Mouse (Mus musculus): ENCODE results near the gene Zbtb32. TPM values are rescaled to one million over a fixed set of nuclear protein-coding genes. Genes with fewer than 3 reads are reported as not detected.

The Zbtb32 gene
- total and polyA plus RNA-seq, 3 experiments, result 173 to 183 (median 178) TPM

GRCm38 (mm10) chr7:30544327-30544726, 54.4 kb downstream of the Zbtb32 start:
- H3K27me3 ChIP-seq (replicated peaks), result no peaks in the 10 kb centered on the region
- no peaks in the 10 kb centered on the region for H3K9me3 ChIP-seq (replicated peaks; ENCODE audit: low read length)
- peaks cover 22 to 68% of the 10 kb centered on the region in 2 experiments for H3K36me3 ChIP-seq (replicated peaks in 1 of 2; ENCODE audit: control insufficient read depth in 1 of 2, insufficient read depth in 1 of 2, low read length in 1 of 2)
- no peak overlapping the region for H3K4me2 ChIP-seq (ENCODE audit: insufficient read depth, low read depth, poor library complexity, severe bottlenecking)
- in situ Hi-C loops (cut with MboI; ENCODE audit: low pct_ligation_motif_present, low pct_unique_long_range_greater_than_20kb, low sequenced_read_pairs) (no loop called here), dilution Hi-C loops (cut with MboI; ENCODE audit: extremely low pct_ligation_motif_present, extremely low pct_unique_long_range_greater_than_20kb, low sequenced_read_pairs) (no loop called here)
- no peak overlapping the region for H3K27ac ChIP-seq (ENCODE audit: insufficient read depth, low read depth)
- H3K4me3 ChIP-seq (replicated peaks in 1 of 3; ENCODE audit: low read depth in 2 of 3, low read length in 2 of 3, poor library complexity in 1 of 3), result no peak overlapping the region
- DNase-seq (ENCODE audit: extremely low read depth), result no peak
- no peaks in the 10 kb centered on the region for H3K4me1 ChIP-seq (ENCODE audit: control insufficient read depth in 1 of 2, insufficient read depth in 2 of 2)
- no peaks in the 10 kb centered on the region for H3K79me2 ChIP-seq (replicated peaks; ENCODE audit: control insufficient read depth, extremely low read depth, insufficient read depth, poor library complexity, severe bottlenecking)
- no peak overlapping the region for H3K9ac ChIP-seq (ENCODE audit: insufficient read depth, low read depth)
- TF ChIP-seq MAFK (IDR thresholded peaks at IDR 0.05; ENCODE audit: insufficient replicate concordance, low read length) (no peak), GABPA (IDR thresholded peaks at IDR 0.05; ENCODE audit: insufficient replicate concordance, low read depth, low read length) (no peak), ZNF384 (IDR thresholded peaks at IDR 0.05; ENCODE audit: low read depth, low read length) (no peak), MXI1 (IDR thresholded peaks at IDR 0.05; ENCODE audit: low read depth, low read length) (no peak), ZKSCAN1 (IDR thresholded peaks at IDR 0.05; ENCODE audit: borderline replicate concordance, low read depth, low read length) (no peak), ZMIZ1 (IDR thresholded peaks at IDR 0.05; ENCODE audit: low read depth, low read length) (no peak), JUND (conservative IDR thresholded peaks at IDR 0.05; ENCODE audit: low read depth, low read length) (no peak), PAX5 (IDR thresholded peaks at IDR 0.05; ENCODE audit: low read length) (no peak), POLR2A (IDR thresholded peaks at IDR 0.05; ENCODE audit: low read depth, low read length) (no peak), USF2 (conservative IDR thresholded peaks at IDR 0.05; ENCODE audit: low read depth, low read length) (no peak)

- dilution Hi-C loops (cut with MboI; ENCODE audit: extremely low pct_ligation_motif_present, extremely low pct_unique_long_range_greater_than_20kb, low sequenced_read_pairs), result no loop called here
- Histone ChIP-seq H3K36me3 (replicated peaks in 1 of 2; ENCODE audit: control insufficient read depth in 1 of 2, insufficient read depth in 1 of 2, low read length in 1 of 2) (peaks cover 17 to 58% of the 10 kb centered on the region in 2 experiments), H3K27ac (ENCODE audit: insufficient read depth, low read depth) (no peak overlapping the region), H3K9ac (ENCODE audit: insufficient read depth, low read depth) (no peak overlapping the region), H3K4me2 (ENCODE audit: insufficient read depth, low read depth, poor library complexity, severe bottlenecking) (no peak overlapping the region), H3K27me3 (replicated peaks) (no peaks in the 10 kb centered on the region), H3K4me3 (replicated peaks in 1 of 3; ENCODE audit: low read depth in 2 of 3, low read length in 2 of 3, poor library complexity in 1 of 3) (no peak overlapping the region), H3K79me2 (replicated peaks; ENCODE audit: control insufficient read depth, extremely low read depth, insufficient read depth, poor library complexity, severe bottlenecking) (no peaks in the 10 kb centered on the region), H3K4me1 (ENCODE audit: control insufficient read depth in 1 of 2, insufficient read depth in 2 of 2) (peaks cover 0 to 4% of the 10 kb centered on the region in 2 experiments; a peak in 2 of 4 replicates), H3K9me3 (replicated peaks; ENCODE audit: low read length) (no peaks in the 10 kb centered on the region)
- no peak for DNase-seq (ENCODE audit: extremely low read depth)
- in situ Hi-C loops (cut with MboI; ENCODE audit: low pct_ligation_motif_present, low pct_unique_long_range_greater_than_20kb, low sequenced_read_pairs), result no loop called here
- TF ChIP-seq ETS1 (conservative IDR thresholded peaks at IDR 0.05; ENCODE audit: low read depth, low read length) (no peak), MAX (IDR thresholded peaks at IDR 0.05; ENCODE audit: low read length) (no peak), RCOR1 (conservative IDR thresholded peaks at IDR 0.05; ENCODE audit: low read depth, low read length) (no peak), CTCF (conservative IDR thresholded peaks at IDR 0.05 in 1 of 2, IDR thresholded peaks at IDR 0.05 in 1 of 2; ENCODE audit: low read depth in 2 of 2, low read length in 2 of 2) (no peak), UBTF (IDR thresholded peaks at IDR 0.05; ENCODE audit: low read depth, low read length) (no peak), POLR2A (IDR thresholded peaks at IDR 0.05; ENCODE audit: low read depth, low read length) (no peak), ZMIZ1 (IDR thresholded peaks at IDR 0.05; ENCODE audit: low read depth, low read length) (no peak), E2F4 (IDR thresholded peaks at IDR 0.05; ENCODE audit: insufficient replicate concordance, low read depth, low read length) (no peak), RAD21 (IDR thresholded peaks at IDR 0.05; ENCODE audit: low read depth, low read length) (no peak), MAFK (IDR thresholded peaks at IDR 0.05; ENCODE audit: insufficient replicate concordance, low read length) (no peak), ZKSCAN1 (IDR thresholded peaks at IDR 0.05; ENCODE audit: borderline replicate concordance, low read depth, low read length) (no peak), MAZ (IDR thresholded peaks at IDR 0.05; ENCODE audit: low read depth, low read length) (no peak)
Observed at GRCm38 (mm10) chr7:30540572-30540971, 58.1 kb downstream of the Zbtb32 start.

Other genes starting within 250 kb of the Zbtb32 start
Only the 20 nearest of the 31 such genes appear.
- 2.1 and 2.4 TPM in 2 replicates for gene Nphs1, start 140.6 kb downstream of the Zbtb32 start, total RNA-seq (2012; rRNA removed)
- gene Nphs1, start 140.6 kb downstream of the Zbtb32 start, total RNA-seq (2014; rRNA removed), result not detected in 2 replicates
- gene Nphs1, start 140.6 kb downstream of the Zbtb32 start, polyA plus RNA-seq (2012; ENCODE audit: insufficient read length, low read depth), result 1.0 TPM in 1 of 2 replicates, not detected in the other
- not detected in 2 replicates for gene Prodh2, start 105.3 kb downstream of the Zbtb32 start, total RNA-seq (2012; rRNA removed)
- not detected in 2 replicates for gene Prodh2, start 105.3 kb downstream of the Zbtb32 start, total RNA-seq (2014; rRNA removed)
- gene Prodh2, start 105.3 kb downstream of the Zbtb32 start, polyA plus RNA-seq (2012; ENCODE audit: insufficient read length, low read depth), result not detected in 2 replicates
- gene Arhgap33, start 63.8 kb downstream of the Zbtb32 start, total RNA-seq (2012; rRNA removed), result 2.5 and 2.8 TPM in 2 replicates
- gene Arhgap33, start 63.8 kb downstream of the Zbtb32 start, total RNA-seq (2014; rRNA removed), result 0.44 and 0.76 TPM in 2 replicates
- 6.2 and 9.2 TPM in 2 replicates for gene Arhgap33, start 63.8 kb downstream of the Zbtb32 start, polyA plus RNA-seq (2012; ENCODE audit: insufficient read length, low read depth)
- 1.6 and 2.3 TPM in 2 replicates for gene Hspb6, start 46.7 kb downstream of the Zbtb32 start, total RNA-seq (2012; rRNA removed)
- gene Hspb6, start 46.7 kb downstream of the Zbtb32 start, total RNA-seq (2014; rRNA removed), result 0.79 and 1.2 TPM in 2 replicates
- gene Hspb6, start 46.7 kb downstream of the Zbtb32 start, polyA plus RNA-seq (2012; ENCODE audit: insufficient read length, low read depth), result 4.1 and 6.0 TPM in 2 replicates
- 4.0 and 5.9 TPM in 2 replicates for gene Proser3, start 46.6 kb downstream of the Zbtb32 start, total RNA-seq (2012; rRNA removed)
- gene Proser3, start 46.6 kb downstream of the Zbtb32 start, total RNA-seq (2014; rRNA removed), result 1.7 and 2.0 TPM in 2 replicates
- 5.7 and 6.0 TPM in 2 replicates for gene Proser3, start 46.6 kb downstream of the Zbtb32 start, polyA plus RNA-seq (2012; ENCODE audit: insufficient read length, low read depth)
- 8.3 and 11.0 TPM in 2 replicates for gene Lin37, start 39.1 kb downstream of the Zbtb32 start, total RNA-seq (2012; rRNA removed)
- 4.0 and 5.2 TPM in 2 replicates for gene Lin37, start 39.1 kb downstream of the Zbtb32 start, total RNA-seq (2014; rRNA removed)
- gene Lin37, start 39.1 kb downstream of the Zbtb32 start, polyA plus RNA-seq (2012; ENCODE audit: insufficient read length, low read depth), result 38.6 and 49.5 TPM in 2 replicates
- 56.7 and 61.2 TPM in 2 replicates for gene U2af1l4, start 35.6 kb downstream of the Zbtb32 start, total RNA-seq (2012; rRNA removed)
- 60.8 and 63.4 TPM in 2 replicates for gene U2af1l4, start 35.6 kb downstream of the Zbtb32 start, total RNA-seq (2014; rRNA removed)
- 51.5 and 54.4 TPM in 2 replicates for gene U2af1l4, start 35.6 kb downstream of the Zbtb32 start, polyA plus RNA-seq (2012; ENCODE audit: insufficient read length, low read depth)
- gene Gm49396, start 35.6 kb downstream of the Zbtb32 start, total RNA-seq (2012; rRNA removed), result 2.6 and 2.7 TPM in 2 replicates
- 1.9 and 2.3 TPM in 2 replicates for gene Gm49396, start 35.6 kb downstream of the Zbtb32 start, total RNA-seq (2014; rRNA removed)
- gene Gm49396, start 35.6 kb downstream of the Zbtb32 start, polyA plus RNA-seq (2012; ENCODE audit: insufficient read length, low read depth), result 3.3 and 3.8 TPM in 2 replicates
- gene Psenen, start 35.3 kb downstream of the Zbtb32 start, total RNA-seq (2012; rRNA removed), result 55.2 and 59.2 TPM in 2 replicates
- 83.6 and 92.7 TPM in 2 replicates for gene Psenen, start 35.3 kb downstream of the Zbtb32 start, total RNA-seq (2014; rRNA removed)
- 101 and 121 TPM in 2 replicates for gene Psenen, start 35.3 kb downstream of the Zbtb32 start, polyA plus RNA-seq (2012; ENCODE audit: insufficient read length, low read depth)
- gene Igflr1, start 33.5 kb downstream of the Zbtb32 start, total RNA-seq (2012; rRNA removed), result 0.92 and 1.3 TPM in 2 replicates
- not detected in 2 replicates for gene Igflr1, start 33.5 kb downstream of the Zbtb32 start, total RNA-seq (2014; rRNA removed)
- 0.65 TPM in 1 of 2 replicates, not detected in the other for gene Igflr1, start 33.5 kb downstream of the Zbtb32 start, polyA plus RNA-seq (2012; ENCODE audit: insufficient read length, low read depth)
- gene Kmt2b, start 10.2 kb downstream of the Zbtb32 start, total RNA-seq (2012; rRNA removed), result 17.2 and 18.3 TPM in 2 replicates
- gene Kmt2b, start 10.2 kb downstream of the Zbtb32 start, total RNA-seq (2014; rRNA removed), result 4.8 and 8.4 TPM in 2 replicates
- gene Kmt2b, start 10.2 kb downstream of the Zbtb32 start, polyA plus RNA-seq (2012; ENCODE audit: insufficient read length, low read depth), result 31.0 and 32.8 TPM in 2 replicates
- gene Upk1a, start 13.9 kb upstream of the Zbtb32 start, total RNA-seq (2012; rRNA removed), result 6.5 and 10.9 TPM in 2 replicates
- 0.47 and 0.49 TPM in 2 replicates for gene Upk1a, start 13.9 kb upstream of the Zbtb32 start, total RNA-seq (2014; rRNA removed)
- 1.8 and 2.3 TPM in 2 replicates for gene Upk1a, start 13.9 kb upstream of the Zbtb32 start, polyA plus RNA-seq (2012; ENCODE audit: insufficient read length, low read depth)
- gene Cox6b1, start 27.2 kb upstream of the Zbtb32 start, total RNA-seq (2012; rRNA removed), result 432 and 456 TPM in 2 replicates
- gene Cox6b1, start 27.2 kb upstream of the Zbtb32 start, total RNA-seq (2014; rRNA removed), result 776 and 802 TPM in 2 replicates
- 581 and 625 TPM in 2 replicates for gene Cox6b1, start 27.2 kb upstream of the Zbtb32 start, polyA plus RNA-seq (2012; ENCODE audit: insufficient read length, low read depth)
- not detected in 2 replicates for gene Etv2, start 36.9 kb upstream of the Zbtb32 start, total RNA-seq (2012; rRNA removed)
- gene Etv2, start 36.9 kb upstream of the Zbtb32 start, total RNA-seq (2014; rRNA removed), result not detected in 2 replicates
- gene Etv2, start 36.9 kb upstream of the Zbtb32 start, polyA plus RNA-seq (2012; ENCODE audit: insufficient read length, low read depth), result not detected in 2 replicates
- 109 and 121 TPM in 2 replicates for gene Rbm42, start 51.4 kb upstream of the Zbtb32 start, total RNA-seq (2012; rRNA removed)
- gene Rbm42, start 51.4 kb upstream of the Zbtb32 start, total RNA-seq (2014; rRNA removed), result 65.3 and 67.2 TPM in 2 replicates
- 104 and 105 TPM in 2 replicates for gene Rbm42, start 51.4 kb upstream of the Zbtb32 start, polyA plus RNA-seq (2012; ENCODE audit: insufficient read length, low read depth)
- 45.6 and 47.7 TPM in 2 replicates for gene Haus5, start 66.1 kb upstream of the Zbtb32 start, total RNA-seq (2012; rRNA removed)
- 32.3 and 38.5 TPM in 2 replicates for gene Haus5, start 66.1 kb upstream of the Zbtb32 start, total RNA-seq (2014; rRNA removed)
- gene Haus5, start 66.1 kb upstream of the Zbtb32 start, polyA plus RNA-seq (2012; ENCODE audit: insufficient read length, low read depth), result 50.9 and 52.8 TPM in 2 replicates
- gene Pmis2, start 72.7 kb upstream of the Zbtb32 start, total RNA-seq (2012; rRNA removed), result not detected in 2 replicates
- gene Pmis2, start 72.7 kb upstream of the Zbtb32 start, total RNA-seq (2014; rRNA removed), result not detected in 2 replicates
- gene Pmis2, start 72.7 kb upstream of the Zbtb32 start, polyA plus RNA-seq (2012; ENCODE audit: insufficient read length, low read depth), result not detected in 2 replicates
- gene 2200002J24Rik, start 100.0 kb upstream of the Zbtb32 start, total RNA-seq (2012; rRNA removed), result 2.4 and 4.0 TPM in 2 replicates
- gene 2200002J24Rik, start 100.0 kb upstream of the Zbtb32 start, total RNA-seq (2014; rRNA removed), result 3.0 and 6.6 TPM in 2 replicates
- 2.9 and 3.5 TPM in 2 replicates for gene 2200002J24Rik, start 100.0 kb upstream of the Zbtb32 start, polyA plus RNA-seq (2012; ENCODE audit: insufficient read length, low read depth)
- 0.13 TPM in 1 of 2 replicates, not detected in the other for gene Atp4a, start 113.3 kb upstream of the Zbtb32 start, total RNA-seq (2012; rRNA removed)
- gene Atp4a, start 113.3 kb upstream of the Zbtb32 start, total RNA-seq (2014; rRNA removed), result 0.14 and 0.67 TPM in 2 replicates
- 0.33 TPM in 1 of 2 replicates, not detected in the other for gene Atp4a, start 113.3 kb upstream of the Zbtb32 start, polyA plus RNA-seq (2012; ENCODE audit: insufficient read length, low read depth)
- 136 and 137 TPM in 2 replicates for gene Tmem147, start 130.6 kb upstream of the Zbtb32 start, total RNA-seq (2012; rRNA removed)
- 152 and 154 TPM in 2 replicates for gene Tmem147, start 130.6 kb upstream of the Zbtb32 start, total RNA-seq (2014; rRNA removed)
- gene Tmem147, start 130.6 kb upstream of the Zbtb32 start, polyA plus RNA-seq (2012; ENCODE audit: insufficient read length, low read depth), result 98.4 and 149 TPM in 2 replicates

All from CH12.LX (cell line).